Mouse (Mus musculus) adrenal gland, postnatal 14 days (tissue): Measurements from ENCODE around the gene Pcyox1. TPM values are rescaled to one million over a fixed set of nuclear protein-coding genes. Genes with fewer than 3 reads are reported as not detected.
A peak's percentile ranks its signal among the peaks of the same experiment; 100 is the strongest.
"Not testable (repeated sequence)": the region's sequence is repeated elsewhere in the genome, so short reads cannot be mapped to it uniquely, and the experiment has no call there.

ENCODE experiments used
- DNase-seq: peaks from one replicate; pipeline ENCODE4 v3.0.0; 2021; ENCODE audit warnings: mixed read lengths
- total RNA-seq: library from RNA; stranded (reverse); gene quantifications from 2 replicates; pipeline ENCODE4 v1.2.3, GENCODE M21; 2021

The Pcyox1 gene
- total RNA-seq, 1 experiment from 2014 or later, result 151 TPM

DNA sequence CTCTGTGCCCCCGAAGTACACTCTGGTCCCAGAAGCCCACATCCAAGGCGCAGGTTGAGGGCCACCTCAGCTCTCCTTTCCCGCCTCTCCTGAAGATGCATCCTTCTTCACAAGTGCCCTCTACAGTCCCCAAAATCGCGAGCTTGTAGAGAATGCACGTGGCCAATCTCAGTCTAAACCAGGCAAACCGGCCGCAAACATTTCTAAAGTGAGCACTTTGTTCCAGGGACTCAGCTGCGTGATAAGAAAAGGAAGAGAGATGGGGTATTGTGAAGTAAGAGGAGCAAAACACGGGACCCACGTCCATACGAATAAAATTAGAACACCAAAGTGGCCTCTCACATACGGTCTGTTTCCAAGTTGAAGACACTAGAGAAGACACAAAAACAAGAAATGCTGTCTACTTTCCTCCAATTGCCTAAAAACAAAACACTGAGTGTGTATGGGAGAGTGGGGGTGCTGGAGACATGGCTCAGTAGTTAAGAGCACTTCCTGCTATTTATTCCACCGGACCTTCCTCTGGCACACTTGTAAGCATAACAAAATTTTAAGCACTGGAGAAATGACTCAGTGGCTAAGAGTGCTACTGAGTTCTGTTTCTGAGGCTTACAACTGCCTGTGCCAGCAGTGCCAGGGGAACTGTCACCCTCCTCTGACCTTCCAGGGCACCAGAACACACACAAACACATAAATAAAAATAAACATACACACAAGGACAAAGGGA, 465 bp upstream of the Pcyox1 start:
- no peak for DNase-seq

DNA sequence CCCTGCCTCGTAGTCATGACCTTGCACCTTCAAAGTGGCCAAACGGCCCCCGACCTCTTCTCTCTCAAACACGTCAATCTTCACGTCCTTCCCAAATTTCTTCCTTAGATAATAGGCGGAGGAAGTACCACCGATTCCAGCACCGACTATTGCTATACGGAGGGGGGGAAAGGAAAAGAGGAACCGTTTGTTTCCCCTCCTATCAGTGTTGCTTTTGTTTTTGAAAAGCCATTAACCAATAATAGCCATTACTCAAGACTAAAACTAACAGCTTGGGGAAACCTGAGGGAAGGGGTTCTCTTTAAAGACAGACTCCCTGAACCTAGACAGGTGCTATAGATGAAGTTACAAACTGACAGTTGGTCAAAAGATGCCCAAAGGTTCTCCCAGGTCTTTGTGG, 985 bp downstream of the Pcyox1 start:
- DNase-seq, result no peak

DNA sequence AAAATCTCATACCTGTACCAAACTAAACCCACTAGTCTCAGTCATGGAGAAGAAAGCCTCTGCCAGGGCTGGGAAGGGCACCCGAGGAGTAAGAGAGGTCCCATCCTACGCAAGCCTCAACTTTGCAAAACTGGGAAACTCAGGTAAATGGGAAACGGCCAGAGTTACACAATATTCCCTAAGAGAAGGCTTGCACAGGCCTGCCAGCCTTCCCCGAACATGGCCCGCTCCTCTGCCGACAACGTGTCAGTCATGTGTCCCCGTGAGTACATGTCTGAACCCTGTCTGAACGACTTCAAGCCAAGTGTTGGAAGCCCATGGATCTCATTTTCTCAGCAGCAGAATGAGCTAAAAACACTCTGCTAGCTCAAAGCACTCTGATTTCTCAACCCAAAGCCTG, 1.9 kb downstream of the Pcyox1 start:
- DNase-seq, result no peak

GRCm38 (mm10) chr6:86394078-86394720, 2.8 kb downstream of the Pcyox1 start:
- no peak for DNase-seq

GRCm38 (mm10) chr6:86393187-86393586, 3.8 kb downstream of the Pcyox1 start:
- peak; percentile 21 for DNase-seq

GRCm38 (mm10) chr6:86391326-86391725, 5.6 kb downstream of the Pcyox1 start:
- no peak for DNase-seq

DNA sequence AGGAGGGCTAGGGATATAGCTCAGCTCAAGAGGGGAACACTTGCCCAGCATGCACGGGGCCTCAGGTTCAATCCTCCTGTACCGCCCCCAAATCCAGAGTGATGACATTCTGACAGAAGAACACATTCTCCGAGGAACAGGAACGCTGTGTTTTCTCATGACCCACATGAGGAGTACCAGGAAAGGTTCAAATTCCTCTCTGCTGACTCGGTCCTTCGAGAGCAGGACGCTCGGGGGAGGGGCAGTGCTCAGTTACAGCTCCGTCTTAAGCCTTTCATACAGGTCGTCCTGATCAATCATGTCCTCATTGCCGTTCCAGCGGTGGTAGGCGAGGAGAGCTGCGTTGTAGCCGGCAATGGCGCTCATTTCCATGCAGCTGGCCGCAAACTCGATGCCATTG, 8.5 kb downstream of the Pcyox1 start:
- DNase-seq, result no peak

GRCm38 (mm10) chr6:86387313-86387712, 9.6 kb downstream of the Pcyox1 start:
- DNase-seq, result no peak

DNA sequence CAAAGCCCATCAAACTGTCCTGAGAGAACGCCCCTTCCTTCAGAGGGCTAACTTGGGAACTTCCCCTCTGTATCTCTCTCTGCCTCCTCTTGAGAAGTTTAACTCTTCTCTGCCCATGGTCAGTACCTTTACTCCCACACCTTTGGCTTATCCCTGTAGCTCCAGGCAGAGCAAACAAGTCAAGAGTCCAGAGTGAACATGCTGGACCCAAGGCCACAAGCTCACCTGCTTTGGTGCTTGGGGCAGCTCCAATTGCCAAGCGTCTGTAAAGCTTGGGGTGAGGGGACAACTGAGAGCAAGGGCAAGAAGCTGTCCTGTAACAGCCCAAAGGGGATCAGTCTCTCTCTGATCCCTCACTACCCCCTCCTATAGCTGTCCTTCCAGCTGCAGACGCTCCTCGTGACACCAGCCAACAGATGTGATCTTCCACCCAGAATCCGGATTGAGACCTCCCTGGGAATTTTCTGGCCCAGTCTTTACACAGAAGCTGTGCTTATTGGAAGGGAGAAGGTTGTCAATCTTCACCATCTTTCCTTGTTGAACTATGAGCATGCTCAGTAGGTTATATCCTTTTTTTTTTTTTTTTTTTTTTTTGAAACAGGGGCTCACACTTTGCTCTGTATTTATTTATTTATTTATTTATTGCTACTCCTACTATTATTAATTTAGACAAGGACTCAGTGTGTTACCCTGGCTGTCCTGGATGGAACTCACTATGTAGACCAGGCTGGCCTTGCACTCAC, 11.4 kb downstream of the Pcyox1 start:
- DNase-seq, result no peak

DNA sequence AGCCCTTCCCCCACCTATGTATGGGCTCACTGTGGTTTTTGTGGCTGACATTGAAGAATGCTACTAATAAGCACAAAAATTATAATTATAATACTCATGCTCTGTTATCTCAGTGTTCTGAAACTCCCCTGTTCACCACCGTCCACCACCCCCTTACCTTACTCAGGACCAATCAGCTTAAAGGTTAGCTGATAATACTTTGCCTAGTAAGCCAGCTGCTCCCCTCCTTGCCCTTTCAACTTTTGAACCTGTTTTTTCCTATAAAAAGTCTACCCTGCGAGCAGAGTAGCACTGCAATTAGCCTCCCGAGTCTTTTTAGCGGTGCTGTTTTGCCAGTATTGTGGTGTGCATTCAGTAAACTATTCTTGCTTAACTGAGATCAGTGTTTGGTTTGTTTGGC, 12.3 kb downstream of the Pcyox1 start:
- no peak for DNase-seq

GRCm38 (mm10) chr6:86383370-86383769, 13.6 kb downstream of the Pcyox1 start:
- no peak for DNase-seq

- no peak for DNase-seq
Measured at GRCm38 (mm10) chr6:86382551-86382950, 14.4 kb downstream of the Pcyox1 start.

GRCm38 (mm10) chr6:86380112-86380511, 16.8 kb downstream of the Pcyox1 start:
- not testable (repeated sequence) for DNase-seq

- peak; percentile 34 for DNase-seq
Measured at GRCm38 (mm10) chr6:86378341-86378740, 18.6 kb downstream of the Pcyox1 start.

DNA sequence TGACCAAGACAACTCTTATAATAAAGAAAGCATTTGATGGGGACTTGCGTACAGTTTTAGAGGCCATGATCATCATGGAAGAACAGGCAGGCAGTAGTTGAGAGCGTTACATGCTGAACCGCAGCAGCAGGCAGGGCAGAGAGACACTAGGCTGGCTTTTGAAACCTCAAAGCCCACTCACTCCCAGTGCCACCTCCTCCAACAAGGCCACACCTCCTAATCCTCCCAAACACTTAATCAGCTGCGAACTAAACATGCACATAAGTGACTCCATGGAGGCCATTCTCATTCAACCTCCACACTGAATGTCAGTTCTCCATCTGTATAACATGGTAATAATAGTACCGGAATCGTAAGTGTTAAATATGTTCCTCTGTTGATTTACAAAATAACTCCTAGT, 23.4 kb downstream of the Pcyox1 start:
- DNase-seq, result no peak

GRCm38 (mm10) chr6:86371950-86372516, 24.9 kb downstream of the Pcyox1 start:
- peak; percentile 36 for DNase-seq

- DNase-seq, result peak; percentile 97
Measured at GRCm38 (mm10) chr6:86371340-86371911, 25.5 kb downstream of the Pcyox1 start.

DNA sequence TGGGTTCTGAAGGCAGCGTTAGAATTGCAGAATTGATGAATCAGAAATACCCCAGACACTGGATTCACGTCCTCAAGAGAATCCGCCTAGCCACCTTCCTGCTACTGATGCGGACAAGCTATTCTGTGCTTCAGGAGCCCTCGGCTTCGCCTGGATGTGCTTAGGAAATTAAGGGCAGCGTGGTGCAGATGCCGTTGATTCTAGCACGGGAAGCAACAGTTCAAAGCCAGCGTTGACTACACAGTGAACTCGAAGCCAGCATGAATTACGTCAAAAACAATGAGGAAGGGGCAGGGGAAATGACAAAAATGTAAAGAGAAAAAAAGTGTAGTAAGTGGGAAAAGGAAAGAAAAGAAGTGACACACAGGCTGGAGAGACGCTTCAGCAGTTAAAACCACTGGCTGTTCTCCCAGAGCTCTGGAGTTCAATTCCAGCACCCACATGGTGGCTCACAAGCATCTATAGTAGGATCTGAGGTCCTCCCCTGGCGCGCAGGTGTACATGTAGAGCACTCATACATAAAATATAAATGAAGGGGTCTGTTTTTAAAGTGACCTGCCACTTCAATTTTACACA, 26.1 kb downstream of the Pcyox1 start, which contains the start of gene Snrpg:
Gene Snrpg, plus strand, starts transcription at position 541 of the 576 bp plus-strand sequence.
- DNase-seq, result no peak

DNA sequence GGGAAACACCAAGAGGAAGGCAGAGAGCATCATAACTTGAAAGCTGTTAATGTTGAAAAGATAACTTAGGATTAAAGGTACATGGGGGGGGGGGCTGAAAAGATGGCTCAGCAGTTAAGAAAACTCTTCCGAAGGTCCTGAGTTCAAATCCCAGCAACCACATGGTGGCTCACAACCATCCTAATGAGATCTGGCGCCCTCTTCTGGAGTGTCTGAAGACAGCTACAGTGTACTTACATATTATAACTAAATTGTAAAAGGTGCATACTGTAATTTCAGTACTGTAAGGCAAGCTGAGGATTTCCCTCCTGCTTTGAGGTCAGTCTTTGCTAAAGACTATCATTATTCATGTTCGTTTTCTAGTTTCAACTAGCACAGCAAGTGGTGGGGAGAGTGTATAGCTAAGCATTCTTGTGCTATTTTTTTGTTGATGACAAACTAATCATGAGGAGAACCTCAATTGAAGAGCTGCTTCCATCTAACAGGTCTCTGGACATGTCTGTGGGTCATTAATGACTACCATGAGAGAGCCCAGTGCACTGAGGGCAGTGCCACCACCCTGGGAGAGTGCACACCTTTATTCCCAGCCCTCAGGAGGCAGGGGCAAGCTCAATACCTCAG, 26.8 kb downstream of the Pcyox1 start:
- peak; percentile 42 for DNase-seq

- no peak for DNase-seq
Measured at GRCm38 (mm10) chr6:86368479-86368878, 28.5 kb downstream of the Pcyox1 start.

DNA sequence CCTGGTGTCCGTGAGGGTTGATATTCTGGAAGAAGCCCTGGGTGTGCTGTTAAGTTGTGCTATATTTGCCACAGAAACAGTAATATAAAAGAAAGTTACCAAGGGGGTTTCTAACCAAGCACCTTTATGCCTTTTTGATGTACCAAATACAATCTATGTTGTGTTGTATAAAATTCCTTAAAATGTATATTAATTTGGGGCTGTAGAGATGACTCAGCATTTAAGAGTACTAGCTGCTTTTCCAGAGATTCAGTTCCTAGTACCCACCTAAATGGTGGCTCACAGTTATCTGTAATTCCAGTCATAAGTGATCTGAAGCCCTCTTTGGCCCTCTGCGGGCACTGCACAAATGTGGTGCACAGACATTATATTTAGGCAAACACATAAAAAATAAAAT, 30.1 kb downstream of the Pcyox1 start:
- DNase-seq, result no peak
